Mouse (Mus musculus) intestine, embryonic 15.5 days (tissue): ENCODE results near the gene Togaram2. TPM values are rescaled to one million over a fixed set of nuclear protein-coding genes. Genes with fewer than 3 reads are reported as not detected.

ENCODE experiments used
- ATAC-seq: fragments of 200-750 bp; cut with Nextera tagmentation; 2 replicates; pipeline ENCODE4 v1.8.0; 2017; ENCODE audit warnings: moderate TSS enrichment, moderate library complexity
- H3K27ac ChIP-seq: fragments of 300-500 bp; sonication (generic); 2 replicates; pipeline ENCODE4 v1.5.1; 2015; ENCODE audit warnings: mild to moderate bottlenecking, inconsistent platforms
- H3K27me3 ChIP-seq: fragments of 300-500 bp; sonication (generic); replicated peaks from 2 replicates; pipeline ENCODE4 v1.6.1; 2015; ENCODE audit warnings: inconsistent platforms
- H3K36me3 ChIP-seq: fragments of 300-500 bp; sonication (generic); 2 replicates; pipeline ENCODE4 v1.6.1; 2015; ENCODE audit warnings: inconsistent platforms
- H3K4me1 ChIP-seq: fragments of 300-500 bp; sonication (generic); replicated peaks from 2 replicates; pipeline ENCODE4 v1.6.1; 2015; ENCODE audit warnings: inconsistent platforms
- H3K4me2 ChIP-seq: fragments of 300-500 bp; sonication (generic); replicated peaks from 2 replicates; pipeline ENCODE4 v1.6.1; 2015; ENCODE audit warnings: mild to moderate bottlenecking, inconsistent platforms
- H3K4me3 ChIP-seq: fragments of 300-500 bp; sonication (generic); replicated peaks from 2 replicates; pipeline ENCODE4 v1.5.1; 2015; ENCODE audit warnings: inconsistent platforms
- H3K9ac ChIP-seq: fragments of 300-500 bp; sonication (generic); 2 replicates; pipeline ENCODE4 v1.6.1; 2015; ENCODE audit warnings: inconsistent platforms
- H3K9me3 ChIP-seq: fragments of 300-500 bp; sonication (generic); 2 replicates; pipeline ENCODE4 v1.6.1; 2016; ENCODE audit warnings: inconsistent platforms
- WGBS: fragments of 180-500 bp; shearing (Covaris S2); methylation state at CpG from one replicate; pipeline ENCODE4 v1.1.7; 2015; 5-methylcytosine and 5-hydroxymethylcytosine counted together
- polyA plus RNA-seq: library from polyadenylated mRNA; unstranded; fragments of >200 nt; fragmentation: Nextera tagmentation; extraction: Ambion mirVana; gene quantifications from 2 replicates; pipeline ENCODE4 v1.2.1, GENCODE M21; 2015

The Togaram2 gene
- polyA plus RNA-seq, 1 experiment from 2014 or later, result 0.44 TPM

DNA sequence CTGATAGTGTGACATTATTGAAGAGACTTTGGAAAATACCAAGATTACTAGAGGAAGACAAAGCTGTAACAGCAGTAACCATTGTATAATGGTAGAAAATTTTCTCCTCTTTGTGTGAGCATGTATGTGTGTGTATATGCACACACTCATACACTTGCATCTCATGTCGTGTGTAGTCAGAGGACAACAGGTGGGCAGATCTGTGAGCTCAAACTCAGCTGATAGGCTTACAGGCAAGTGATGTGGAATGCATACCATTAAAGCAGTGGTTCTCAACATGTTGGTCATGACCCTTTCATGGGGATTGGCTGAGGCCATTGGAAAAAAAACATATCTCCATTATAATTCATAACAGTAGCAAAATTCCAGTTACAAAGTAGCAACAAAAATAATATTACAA, 12.7 kb upstream of the Togaram2 start:
- no peak for ATAC-seq

DNA sequence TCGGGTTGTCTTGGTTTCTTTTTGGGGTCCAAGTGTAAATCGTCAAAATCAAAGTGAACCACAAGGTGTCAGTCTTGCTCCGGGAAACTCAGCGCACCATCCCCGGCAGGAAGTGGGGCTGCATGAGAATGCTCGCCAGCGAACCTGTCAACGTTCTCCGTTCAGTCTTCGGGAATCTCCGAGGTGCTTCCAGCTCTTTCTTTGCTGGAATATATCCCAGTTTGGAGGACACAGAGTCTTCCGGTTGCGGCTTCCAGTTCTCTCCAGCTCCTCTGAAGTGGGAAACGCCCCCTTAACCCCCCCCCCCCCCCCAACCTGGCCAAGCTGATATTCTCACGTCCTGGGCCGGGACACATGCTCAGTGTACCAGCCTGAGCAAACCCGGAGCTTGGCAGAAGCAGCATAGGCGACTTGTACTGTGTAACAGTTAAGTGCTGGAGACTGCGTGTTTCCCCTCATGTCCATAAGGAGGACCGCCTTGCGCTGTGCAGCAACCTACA, 10.3 kb upstream of the Togaram2 start:
- ATAC-seq, result peak; percentile 84
- no peaks in the 10 kb centered on the region for H3K27me3 ChIP-seq
- H3K9ac ChIP-seq, result no peak overlapping the region
- WGBS, result 10% methylated on average over 21 of the region's 21 CpGs
- peak overlapping the region; percentile 27 for H3K4me3 ChIP-seq
- H3K4me2 ChIP-seq, result peak overlapping the region; percentile 74
- H3K4me1 ChIP-seq, result 0 out of 2 replicates have a peak, but pooled peaks cover 5% of the 10 kb centered on the region
- no peaks in the 10 kb centered on the region for H3K9me3 ChIP-seq
- H3K27ac ChIP-seq, result no peak overlapping the region
- H3K36me3 ChIP-seq, result peaks cover 3% of the 10 kb centered on the region; the same call in 1 of the 2 replicates

More for the DNA sequence above, 12.7 kb upstream of the Togaram2 start:
- Histone ChIP-seq H3K27ac (no peak overlapping the region), H3K27me3 (no peaks in the 10 kb centered on the region), H3K9me3 (no peaks in the 10 kb centered on the region), H3K4me1 (0 out of 2 replicates have a peak, but pooled peaks cover 5% of the 10 kb centered on the region), H3K9ac (no peak overlapping the region), H3K36me3 (peaks cover 14% of the 10 kb centered on the region), H3K4me3 (no peak overlapping the region), H3K4me2 (no peak overlapping the region)
- WGBS, result 62% methylated on average over 1 of the region's 1 CpGs

DNA sequence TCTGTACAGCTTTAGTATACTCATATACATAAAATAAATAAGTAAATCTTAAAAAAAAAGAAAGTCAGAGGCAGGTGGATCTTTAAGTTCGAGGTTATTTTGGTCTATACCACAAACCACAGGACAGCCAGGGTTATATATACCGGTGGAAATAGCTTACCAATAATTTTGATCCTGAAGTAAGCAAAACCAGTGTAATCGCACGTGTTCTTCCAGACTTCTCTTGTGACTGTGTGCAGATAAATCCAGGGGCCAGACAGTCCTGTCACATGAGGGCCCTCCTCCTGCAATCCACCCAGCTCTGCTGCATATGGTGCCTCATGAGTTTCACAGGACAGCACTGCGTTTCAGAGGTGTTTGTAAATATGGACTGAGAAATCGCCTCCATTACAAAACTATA, 9.6 kb upstream of the Togaram2 start:
- no peak overlapping the region for H3K4me2 ChIP-seq
- 0 out of 2 replicates have a peak, but pooled peaks cover 5% of the 10 kb centered on the region for H3K4me1 ChIP-seq
- no peaks in the 10 kb centered on the region for H3K9me3 ChIP-seq
- no peak overlapping the region for H3K9ac ChIP-seq
- no peaks in the 10 kb centered on the region for H3K27me3 ChIP-seq
- no peak for ATAC-seq
- peaks cover 3% of the 10 kb centered on the region; the same call in 1 of the 2 replicates for H3K36me3 ChIP-seq
- H3K4me3 ChIP-seq, result no peak overlapping the region
- WGBS, result 73% methylated on average over 6 of the region's 6 CpGs
- H3K27ac ChIP-seq, result no peak overlapping the region

DNA sequence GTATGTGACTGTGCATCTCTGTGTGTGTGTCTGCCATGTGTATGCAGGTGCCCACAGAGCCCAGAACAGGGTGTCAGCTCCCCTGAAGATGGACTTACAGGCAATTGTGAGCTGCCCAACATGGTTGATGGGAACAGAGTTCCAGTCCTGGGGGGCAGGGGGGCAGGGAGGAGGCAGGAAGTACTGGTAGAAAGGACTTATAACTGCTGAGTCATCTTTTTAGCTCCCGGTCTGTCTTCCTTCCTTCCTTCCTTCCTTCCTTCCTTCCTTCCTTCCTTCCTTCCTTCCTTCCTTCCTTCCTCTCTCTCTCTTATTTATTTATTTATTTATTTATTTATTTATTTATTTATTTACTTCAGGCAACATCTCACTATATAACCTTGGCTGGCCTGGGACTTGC, 8.9 kb upstream of the Togaram2 start:
- no peaks in the 10 kb centered on the region for H3K9me3 ChIP-seq
- 0 out of 2 replicates have a peak, but pooled peaks cover 5% of the 10 kb centered on the region for H3K4me1 ChIP-seq
- WGBS, result 69% methylated on average over 1 of the region's 1 CpGs
- no peak overlapping the region for H3K27ac ChIP-seq
- H3K4me3 ChIP-seq, result no peak overlapping the region
- no peak for ATAC-seq
- H3K27me3 ChIP-seq, result no peaks in the 10 kb centered on the region
- no peak overlapping the region for H3K4me2 ChIP-seq
- no peak overlapping the region for H3K9ac ChIP-seq
- H3K36me3 ChIP-seq, result no peaks in the 10 kb centered on the region

DNA sequence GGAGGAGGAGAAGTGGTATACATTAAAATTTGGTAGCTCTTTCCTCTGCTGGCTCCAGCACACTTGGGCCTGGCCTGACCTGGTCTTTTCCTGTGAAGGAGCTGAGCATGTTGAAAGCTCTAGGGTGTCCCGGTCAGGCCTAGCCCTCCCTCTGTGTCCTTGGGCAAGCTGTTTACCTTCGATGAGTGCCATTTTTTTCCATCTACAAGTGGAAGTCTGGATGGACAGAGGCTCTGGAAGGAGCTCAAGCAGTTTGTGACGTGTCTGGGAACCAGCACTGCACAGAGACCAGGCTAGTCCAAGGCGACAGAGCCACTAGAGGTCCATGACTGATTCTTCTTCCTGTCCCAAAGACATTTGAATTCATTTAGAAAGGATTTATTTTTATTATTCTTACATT, 7.9 kb upstream of the Togaram2 start:
- Histone ChIP-seq H3K27me3 (no peaks in the 10 kb centered on the region), H3K4me2 (no peak overlapping the region), H3K4me3 (no peak overlapping the region), H3K36me3 (no peaks in the 10 kb centered on the region), H3K27ac (no peak overlapping the region), H3K9ac (no peak overlapping the region), H3K9me3 (no peaks in the 10 kb centered on the region), H3K4me1 (0 out of 2 replicates have a peak, but pooled peaks cover 5% of the 10 kb centered on the region)
- no peak for ATAC-seq
- WGBS, result 91% methylated on average over 4 of the region's 4 CpGs

DNA sequence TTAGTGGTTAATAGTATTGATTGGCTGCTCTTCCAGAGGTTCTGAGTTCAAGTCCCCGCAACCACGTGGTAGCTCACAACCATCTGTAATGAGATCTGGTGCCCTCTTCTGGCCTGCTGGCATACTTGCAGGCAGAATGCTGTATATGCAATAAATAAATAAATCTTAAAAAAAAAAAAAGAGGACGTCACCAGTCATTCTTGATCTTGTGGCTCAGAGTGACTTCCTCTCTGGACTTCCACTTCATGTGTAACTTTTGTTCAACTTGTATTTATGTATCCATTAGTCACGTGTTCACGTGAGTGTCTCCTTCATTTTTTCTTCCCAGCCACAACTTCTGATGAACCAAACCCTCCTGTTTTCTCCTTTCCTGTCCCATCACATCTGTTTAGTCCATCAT, 3.5 kb upstream of the Togaram2 start:
- ATAC-seq, result no peak
- H3K4me1 ChIP-seq, result no peaks in the 10 kb centered on the region; the same call in 1 of the 2 replicates
- 81% methylated on average over 5 of the region's 5 CpGs for WGBS

DNA sequence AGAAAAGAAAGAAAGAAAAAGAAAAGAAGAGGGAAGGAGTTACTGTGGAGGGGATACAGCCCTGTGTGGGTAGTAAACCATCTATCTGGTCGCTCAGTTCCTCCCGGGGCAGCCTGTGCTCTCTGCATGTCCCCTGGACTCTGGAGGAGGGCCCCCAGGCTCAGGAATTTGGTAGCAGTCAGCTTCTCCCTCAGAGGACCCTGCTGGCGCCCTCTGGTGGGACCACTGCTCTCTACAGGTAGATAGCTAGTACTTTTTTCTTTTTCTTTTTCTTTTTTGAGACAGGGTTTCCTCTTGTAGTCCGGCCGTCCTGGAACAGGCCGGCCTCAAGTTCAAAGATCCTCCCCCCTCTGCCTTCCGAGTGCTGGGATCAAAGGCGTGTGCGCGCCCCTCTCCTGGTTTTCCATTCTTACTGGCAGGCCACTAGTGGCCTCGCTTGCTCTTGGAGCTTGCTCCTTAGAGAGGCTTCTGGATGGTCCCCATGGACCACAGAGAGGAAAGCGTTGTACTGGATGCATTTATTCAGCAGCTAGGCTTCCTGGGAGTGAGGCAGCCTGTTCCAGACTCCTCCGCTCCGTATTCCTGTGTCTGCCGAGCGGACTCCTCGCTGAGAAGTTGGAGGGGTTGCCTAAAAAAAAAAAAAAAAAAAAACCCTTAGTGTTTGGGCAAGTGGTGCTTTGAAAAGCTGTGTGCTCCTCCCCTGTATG, 1.1 kb upstream of the Togaram2 start:
- Histone ChIP-seq H3K27ac (no peak overlapping the region), H3K4me2 (no peak overlapping the region), H3K4me1 (no peaks in the 10 kb centered on the region; the same call in 1 of the 2 replicates), H3K36me3 (no peaks in the 10 kb centered on the region), H3K9ac (no peak overlapping the region), H3K9me3 (no peaks in the 10 kb centered on the region), H3K4me3 (no peak overlapping the region), H3K27me3 (no peaks in the 10 kb centered on the region)
- no peak for ATAC-seq
- 66% methylated on average over 17 of the region's 17 CpGs for WGBS

More for the DNA sequence above, 3.5 kb upstream of the Togaram2 start:
- no peak overlapping the region for H3K9ac ChIP-seq
- H3K36me3 ChIP-seq, result no peaks in the 10 kb centered on the region
- H3K27ac ChIP-seq, result no peak overlapping the region
- no peaks in the 10 kb centered on the region for H3K27me3 ChIP-seq
- H3K4me2 ChIP-seq, result no peak overlapping the region
- no peak overlapping the region for H3K4me3 ChIP-seq
- H3K9me3 ChIP-seq, result no peaks in the 10 kb centered on the region

DNA sequence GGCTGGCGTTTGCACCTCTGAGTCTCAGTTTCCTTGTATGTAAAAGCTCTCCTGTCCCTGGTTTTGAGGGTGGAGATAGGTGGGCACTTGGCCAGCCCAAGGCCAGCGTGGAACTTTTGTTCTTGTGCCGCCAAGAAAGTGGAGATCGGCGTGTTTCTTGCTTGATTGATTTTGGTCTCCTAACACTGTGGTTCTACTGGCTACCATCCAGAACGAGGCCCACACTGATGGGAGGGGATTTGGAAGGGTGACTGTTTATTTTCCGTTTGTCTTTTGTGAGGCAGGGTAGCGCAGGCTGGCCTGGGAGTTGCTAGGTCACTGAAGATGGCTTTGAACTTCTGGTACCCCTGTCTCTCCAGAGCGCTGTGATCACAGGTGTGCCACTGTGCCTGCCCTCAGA, 875 bp downstream of the Togaram2 start:
- WGBS, result 53% methylated on average over 9 of the region's 9 CpGs
- no peak for ATAC-seq

DNA sequence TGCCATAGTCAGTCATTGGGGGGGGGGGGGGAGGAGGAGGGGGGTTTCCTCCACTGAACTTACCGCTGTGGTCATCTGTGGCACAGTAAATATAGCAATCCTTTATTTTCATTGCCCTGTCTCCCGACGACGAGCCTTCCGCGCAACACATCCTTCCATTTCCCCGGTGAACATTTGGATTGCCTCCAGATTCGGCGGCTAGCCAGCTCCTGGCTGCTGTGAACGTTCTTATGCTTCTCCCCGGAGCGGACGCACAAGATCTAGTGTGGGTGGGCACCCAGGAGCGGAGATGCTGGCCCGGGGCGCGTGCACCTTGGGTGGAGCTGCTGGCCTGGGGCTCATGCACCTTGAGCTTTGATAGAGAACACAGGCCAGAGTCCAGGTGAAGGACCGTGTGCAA, 1.8 kb downstream of the Togaram2 start:
- no peak overlapping the region for H3K4me3 ChIP-seq
- no peak overlapping the region for H3K9ac ChIP-seq
- H3K27me3 ChIP-seq, result no peaks in the 10 kb centered on the region
- WGBS, result 71% methylated on average over 18 of the region's 18 CpGs
- no peak overlapping the region for H3K4me2 ChIP-seq
- no peaks in the 10 kb centered on the region for H3K36me3 ChIP-seq
- no peak for ATAC-seq
- no peaks in the 10 kb centered on the region; the same call in 1 of the 2 replicates for H3K4me1 ChIP-seq
- no peak overlapping the region for H3K27ac ChIP-seq
- no peaks in the 10 kb centered on the region for H3K9me3 ChIP-seq

More for the DNA sequence above, 875 bp downstream of the Togaram2 start:
- Histone ChIP-seq H3K36me3 (no peaks in the 10 kb centered on the region), H3K4me2 (no peak overlapping the region), H3K27ac (no peak overlapping the region), H3K27me3 (no peaks in the 10 kb centered on the region), H3K9me3 (no peaks in the 10 kb centered on the region), H3K4me1 (no peaks in the 10 kb centered on the region; the same call in 1 of the 2 replicates), H3K4me3 (no peak overlapping the region), H3K9ac (no peak overlapping the region)

DNA sequence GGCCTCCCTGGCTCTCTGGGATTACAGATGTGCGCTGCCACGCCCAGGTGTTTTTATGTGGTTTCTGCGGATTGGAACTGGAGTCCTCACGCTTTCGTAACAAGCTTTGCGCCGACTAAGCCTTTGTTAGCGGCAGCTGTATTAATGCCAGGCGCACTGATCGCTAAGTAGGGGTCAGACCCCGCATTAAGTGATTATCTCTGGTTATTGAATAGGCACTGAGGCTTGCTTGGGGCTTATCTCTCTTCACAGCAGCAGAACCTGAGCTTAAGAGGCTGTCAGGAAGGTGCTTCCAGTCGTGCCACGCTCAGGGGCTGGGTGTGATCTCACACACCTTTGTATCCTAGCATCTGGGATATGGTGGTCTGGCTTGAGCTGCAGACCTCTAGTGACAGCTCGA, 8.6 kb downstream of the Togaram2 start:
- Histone ChIP-seq H3K9me3 (no peaks in the 10 kb centered on the region), H3K4me2 (no peak overlapping the region), H3K4me1 (no peaks in the 10 kb centered on the region; the same call in 1 of the 2 replicates), H3K27ac (no peak overlapping the region), H3K9ac (no peak overlapping the region), H3K4me3 (no peak overlapping the region), H3K36me3 (no peaks in the 10 kb centered on the region), H3K27me3 (no peaks in the 10 kb centered on the region)
- WGBS, result 81% methylated on average over 14 of the region's 14 CpGs
- ATAC-seq, result no peak

DNA sequence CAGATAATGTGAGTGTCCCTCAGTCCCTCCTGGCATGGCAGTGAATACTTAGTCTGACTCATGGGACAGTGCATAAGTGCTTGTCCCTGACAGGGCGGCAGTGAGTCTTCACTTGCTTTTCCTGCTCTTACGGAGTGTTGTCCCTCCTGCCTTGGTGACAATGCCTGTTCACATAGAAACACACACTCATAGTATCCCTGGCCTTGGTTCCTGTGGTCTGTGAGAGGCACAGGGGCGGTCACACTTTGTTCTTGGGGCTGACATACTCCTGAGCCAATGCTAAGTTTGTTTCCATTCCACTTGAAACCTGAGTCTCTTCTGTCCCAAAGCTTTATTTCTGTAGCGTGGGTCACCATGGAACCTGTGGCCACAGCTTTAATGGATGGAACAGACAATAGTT, 9.3 kb downstream of the Togaram2 start:
- Histone ChIP-seq H3K4me3 (no peak overlapping the region), H3K4me2 (no peak overlapping the region), H3K4me1 (no peaks in the 10 kb centered on the region; the same call in 1 of the 2 replicates), H3K9me3 (no peaks in the 10 kb centered on the region), H3K27ac (no peak overlapping the region), H3K27me3 (no peaks in the 10 kb centered on the region), H3K36me3 (no peaks in the 10 kb centered on the region), H3K9ac (no peak overlapping the region)
- ATAC-seq, result no peak
- WGBS, result 89% methylated on average over 4 of the region's 4 CpGs

DNA sequence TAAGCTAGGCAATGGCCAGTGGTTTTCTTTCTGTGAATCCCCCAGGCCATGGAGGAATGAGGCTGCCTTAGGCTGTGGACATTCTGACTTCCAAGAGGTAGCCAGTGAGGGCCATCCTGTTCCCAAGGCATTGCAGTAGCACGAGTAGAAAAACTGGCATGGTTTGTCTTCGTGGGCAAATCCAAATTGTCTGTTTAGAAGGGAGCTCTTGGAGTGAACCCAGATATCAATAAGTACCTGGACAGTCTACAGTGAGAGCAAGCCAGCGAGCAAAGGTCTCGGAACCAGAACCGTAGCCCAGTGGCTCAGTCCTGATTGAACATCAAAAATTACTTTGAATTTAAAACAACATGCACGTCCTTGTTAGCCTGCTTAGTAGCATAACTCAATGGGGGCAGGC, 10.2 kb downstream of the Togaram2 start:
- WGBS, result 90% methylated on average over 6 of the region's 6 CpGs
- Histone ChIP-seq H3K4me3 (no peak overlapping the region), H3K4me2 (no peak overlapping the region), H3K9me3 (no peaks in the 10 kb centered on the region), H3K36me3 (no peaks in the 10 kb centered on the region), H3K27ac (no peak overlapping the region), H3K27me3 (no peaks in the 10 kb centered on the region), H3K9ac (no peak overlapping the region), H3K4me1 (no peaks in the 10 kb centered on the region; the same call in 1 of the 2 replicates)
- no peak for ATAC-seq
